Mouse (Mus musculus) hindbrain, embryonic 16.5 days (tissue): ENCODE results near the gene Dcdc2b. TPM values are rescaled to one million over a fixed set of nuclear protein-coding genes. Genes with fewer than 3 reads are reported as not detected.

Experiments used
- ATAC-seq: fragments of 200-750 bp; cut with Nextera tagmentation; 2 replicates; pipeline ENCODE4 v1.8.0; 2017; ENCODE audit warnings: moderate TSS enrichment, moderate library complexity
- H3K27ac ChIP-seq: fragments of 300-500 bp; sonication (generic); 2 replicates; pipeline ENCODE4 v1.5.1; 2014; ENCODE audit warnings: low read depth, mild to moderate bottlenecking, control low read depth, low read length, moderate library complexity
- H3K27me3 ChIP-seq: fragments of 300-500 bp; sonication (generic); replicated peaks from 2 replicates; pipeline ENCODE4 v1.6.1; 2014; ENCODE audit warnings: low read length; ENCODE audit not compliant: control insufficient read depth, insufficient read depth
- H3K36me3 ChIP-seq: fragments of 300-500 bp; sonication (generic); 2 replicates; pipeline ENCODE4 v1.6.1; 2014; ENCODE audit warnings: mild to moderate bottlenecking, low read length, moderate library complexity, mixed read lengths; ENCODE audit not compliant: control insufficient read depth, insufficient read depth
- H3K4me1 ChIP-seq: fragments of 300-500 bp; sonication (generic); 2 replicates; pipeline ENCODE4 v1.6.1; 2014; ENCODE audit warnings: low read depth, low read length; ENCODE audit not compliant: control insufficient read depth, insufficient read depth
- H3K4me2 ChIP-seq: fragments of 300-500 bp; sonication (generic); 2 replicates; pipeline ENCODE4 v1.6.1; 2014; ENCODE audit warnings: mild to moderate bottlenecking, low read length, control low read depth, moderate library complexity
- H3K4me3 ChIP-seq: fragments of 300-500 bp; sonication (generic); 2 replicates; pipeline ENCODE4 v1.5.1; 2014; ENCODE audit warnings: mild to moderate bottlenecking, low read length, control low read depth, moderate library complexity
- H3K9ac ChIP-seq: fragments of 300-500 bp; sonication (generic); 2 replicates; pipeline ENCODE4 v1.6.1; 2014; ENCODE audit warnings: low read depth, mild to moderate bottlenecking, control low read depth, low read length, moderate library complexity
- H3K9me3 ChIP-seq: fragments of 300-500 bp; sonication (generic); 2 replicates; pipeline ENCODE4 v1.6.1; 2014; ENCODE audit warnings: mild to moderate bottlenecking, low read length, moderate library complexity; ENCODE audit not compliant: control insufficient read depth
- WGBS: fragments of 180-500 bp; shearing (Covaris S2); extraction: QIAGEN DNeasy Blood & Tissue Kit; methylation state at CpG from one replicate; pipeline ENCODE4 v1.1.7; 2014; 5-methylcytosine and 5-hydroxymethylcytosine counted together
- polyA plus RNA-seq: library from polyadenylated mRNA; unstranded; fragments of >200 nt; fragmentation: Nextera tagmentation; extraction: Ambion mirVana; gene quantifications from 2 replicates; pipeline ENCODE4 v1.2.1, GENCODE M21; 2015

Gene Dcdc2b
- polyA plus RNA-seq, 1 experiment from 2014 or later, result 2.1 TPM

- no peak overlapping the region; the same call in 1 of the 2 replicates for H3K9ac ChIP-seq
- no peaks in the 10 kb centered on the region for H3K27me3 ChIP-seq
- no peaks in the 10 kb centered on the region for H3K36me3 ChIP-seq
- H3K4me1 ChIP-seq, result peaks cover 3% of the 10 kb centered on the region; the same call in 1 of the 2 replicates
- ATAC-seq, result no peak
- H3K4me3 ChIP-seq, result no peak overlapping the region
- 27% methylated on average over 21 of the region's 21 CpGs for WGBS
- H3K4me2 ChIP-seq, result peak overlapping the region; percentile 6
- no peaks in the 10 kb centered on the region for H3K9me3 ChIP-seq
- no peak overlapping the region for H3K27ac ChIP-seq
Measured at GRCm38 (mm10) chr4:129576863-129577491, 37.1 kb downstream of the Dcdc2b start.

GRCm38 (mm10) chr4:129575171-129575844 is 38.7 kb downstream of the Dcdc2b start:
- 59% methylated on average over 7 of the region's 8 CpGs for WGBS
- no peak overlapping the region for H3K4me3 ChIP-seq

GRCm38 (mm10) chr4:129573430-129573829 is 40.6 kb downstream of the Dcdc2b start, which contains the start of gene Lck:
Lck (minus strand) TSS chr4:129573641.
- Histone ChIP-seq H3K27ac (no peak within 1 kb of the TSS), H3K9me3 (no peaks in the 10 kb centered on the region), H3K4me3 (no peak within 1 kb of the TSS), H3K27me3 (no peaks in the 10 kb centered on the region), H3K4me2 (no peak within 1 kb of the TSS), H3K36me3 (no peaks in the 10 kb centered on the region), H3K9ac (no peak within 1 kb of the TSS), H3K4me1 (peaks cover 3% of the 10 kb centered on the region; the same call in 1 of the 2 replicates)
- no peak for ATAC-seq
- 93% methylated on average over 8 of the region's 8 CpGs for WGBS

More at GRCm38 (mm10) chr4:129575171-129575844, 38.7 kb downstream of the Dcdc2b start:
- Histone ChIP-seq H3K9ac (no peak overlapping the region), H3K36me3 (no peaks in the 10 kb centered on the region), H3K9me3 (no peaks in the 10 kb centered on the region), H3K4me1 (peaks cover 3% of the 10 kb centered on the region; the same call in 1 of the 2 replicates), H3K27me3 (no peaks in the 10 kb centered on the region), H3K27ac (no peak overlapping the region), H3K4me2 (no peak overlapping the region)
- ATAC-seq, result no peak

GRCm38 (mm10) chr4:129573093-129573370 is 41.0 kb downstream of the Dcdc2b start:
- no peak overlapping the region for H3K9ac ChIP-seq
- no peak for ATAC-seq
- H3K27me3 ChIP-seq, result no peaks in the 10 kb centered on the region
- no peak overlapping the region for H3K27ac ChIP-seq
- peaks cover 3% of the 10 kb centered on the region; the same call in 1 of the 2 replicates for H3K4me1 ChIP-seq
- H3K4me2 ChIP-seq, result no peak overlapping the region
- H3K36me3 ChIP-seq, result no peaks in the 10 kb centered on the region
- no peaks in the 10 kb centered on the region for H3K9me3 ChIP-seq
- H3K4me3 ChIP-seq, result no peak overlapping the region
- 95% methylated on average over 4 of the region's 4 CpGs for WGBS

GRCm38 (mm10) chr4:129572236-129573092 is 41.6 kb downstream of the Dcdc2b start:
- no peak for ATAC-seq
- Histone ChIP-seq H3K27ac (no peak overlapping the region), H3K36me3 (no peaks in the 10 kb centered on the region), H3K4me2 (no peak overlapping the region), H3K9ac (no peak overlapping the region), H3K4me3 (no peak overlapping the region), H3K27me3 (no peaks in the 10 kb centered on the region), H3K9me3 (no peaks in the 10 kb centered on the region), H3K4me1 (peaks cover 3% of the 10 kb centered on the region; the same call in 1 of the 2 replicates)
- 87% methylated on average over 13 of the region's 13 CpGs for WGBS

GRCm38 (mm10) chr4:129571551-129572084 is 42.4 kb downstream of the Dcdc2b start:
- Histone ChIP-seq H3K4me2 (no peak overlapping the region), H3K9me3 (no peaks in the 10 kb centered on the region), H3K4me1 (no peaks in the 10 kb centered on the region), H3K36me3 (no peaks in the 10 kb centered on the region), H3K27ac (no peak overlapping the region), H3K4me3 (no peak overlapping the region), H3K9ac (no peak overlapping the region), H3K27me3 (no peaks in the 10 kb centered on the region)
- no peak for ATAC-seq
- WGBS, result 75% methylated on average over 8 of the region's 8 CpGs

GRCm38 (mm10) chr4:129570028-129570427 is 44.0 kb downstream of the Dcdc2b start:
- ATAC-seq, result no peak

GRCm38 (mm10) chr4:129568366-129568765 is 45.7 kb downstream of the Dcdc2b start:
- ATAC-seq, result no peak
- no peak overlapping the region for H3K4me2 ChIP-seq
- 95% methylated on average over 7 of the region's 7 CpGs for WGBS

More at GRCm38 (mm10) chr4:129570028-129570427, 44.0 kb downstream of the Dcdc2b start:
- Histone ChIP-seq H3K4me3 (no peak overlapping the region), H3K27ac (no peak overlapping the region), H3K9me3 (no peaks in the 10 kb centered on the region), H3K4me1 (no peaks in the 10 kb centered on the region), H3K4me2 (no peak overlapping the region), H3K36me3 (no peaks in the 10 kb centered on the region), H3K9ac (no peak overlapping the region), H3K27me3 (no peaks in the 10 kb centered on the region)
- WGBS, result 94% methylated on average over 6 of the region's 6 CpGs

GRCm38 (mm10) chr4:129565139-129565538 is 48.9 kb downstream of the Dcdc2b start:
- H3K9me3 ChIP-seq, result no peaks in the 10 kb centered on the region
- H3K27me3 ChIP-seq, result no peaks in the 10 kb centered on the region
- no peak overlapping the region for H3K4me2 ChIP-seq
- no peaks in the 10 kb centered on the region for H3K36me3 ChIP-seq
- no peak overlapping the region for H3K9ac ChIP-seq
- H3K4me3 ChIP-seq, result no peak overlapping the region
- no peak overlapping the region for H3K27ac ChIP-seq
- WGBS, result 90% methylated on average over 6 of the region's 6 CpGs
- no peaks in the 10 kb centered on the region for H3K4me1 ChIP-seq
- ATAC-seq, result no peak

More at GRCm38 (mm10) chr4:129568366-129568765, 45.7 kb downstream of the Dcdc2b start:
- no peaks in the 10 kb centered on the region for H3K9me3 ChIP-seq
- H3K4me1 ChIP-seq, result no peaks in the 10 kb centered on the region
- no peak overlapping the region for H3K27ac ChIP-seq
- H3K36me3 ChIP-seq, result no peaks in the 10 kb centered on the region
- no peak overlapping the region for H3K4me3 ChIP-seq
- H3K9ac ChIP-seq, result no peak overlapping the region
- no peaks in the 10 kb centered on the region for H3K27me3 ChIP-seq
